Mouse (Mus musculus) forebrain, embryonic 11.5 days (tissue): ENCODE measurements around the gene Cacna1s. TPM values are rescaled to one million over a fixed set of nuclear protein-coding genes. Genes with fewer than 3 reads are reported as not detected.

Experiments
- ATAC-seq: fragments of 200-750 bp; cut with Nextera tagmentation; replicated peaks from 2 replicates; pipeline ENCODE4 v1.8.0; 2017; ENCODE audit warnings: moderate TSS enrichment; ENCODE audit not compliant: low FRiP score
- DNase-seq: peaks from one replicate; pipeline ENCODE4 v3.0.0-alpha.2; 2017; ENCODE audit warnings: low spot score
- H3K27ac ChIP-seq: fragments of 300-500 bp; sonication (generic); 2 replicates; pipeline ENCODE4 v1.5.1; 2014; ENCODE audit warnings: low read depth, low read length
- H3K27me3 ChIP-seq: fragments of 300-500 bp; sonication (generic); 2 replicates; pipeline ENCODE4 v1.6.1; 2014; ENCODE audit warnings: mild to moderate bottlenecking, low read length, mixed read lengths; ENCODE audit not compliant: control insufficient read depth, insufficient read depth
- H3K36me3 ChIP-seq: fragments of 300-500 bp; sonication (generic); 2 replicates; pipeline ENCODE4 v1.6.1; 2014; ENCODE audit warnings: mild to moderate bottlenecking, low read length, moderate library complexity, mixed read lengths; ENCODE audit not compliant: control insufficient read depth, insufficient read depth
- H3K4me1 ChIP-seq: fragments of 300-500 bp; sonication (generic); replicated peaks from 2 replicates; pipeline ENCODE4 v1.6.1; 2014; ENCODE audit warnings: low read length, mixed read lengths; ENCODE audit not compliant: control insufficient read depth, insufficient read depth
- H3K4me2 ChIP-seq: fragments of 300-500 bp; sonication (generic); 2 replicates; pipeline ENCODE4 v1.6.1; 2014; ENCODE audit warnings: low read depth, mild to moderate bottlenecking, low read length, moderate library complexity, mixed read lengths; ENCODE audit not compliant: severe bottlenecking
- H3K4me3 ChIP-seq: fragments of 300-500 bp; sonication (generic); 2 replicates; pipeline ENCODE4 v1.5.1; 2014; ENCODE audit warnings: low read depth, low read length
- H3K9ac ChIP-seq: fragments of 300-500 bp; sonication (generic); 2 replicates; pipeline ENCODE4 v1.6.1; 2014; ENCODE audit warnings: low read length
- H3K9me3 ChIP-seq: fragments of 300-500 bp; sonication (generic); 2 replicates; pipeline ENCODE4 v1.6.1; 2016; ENCODE audit warnings: low read length, mixed read lengths; ENCODE audit not compliant: control insufficient read depth
- WGBS: fragments of 180-500 bp; shearing (Covaris S2); extraction: QIAGEN DNeasy Blood & Tissue Kit; methylation state at CpG from one replicate; pipeline ENCODE4 v1.1.7; 2014; 5-methylcytosine and 5-hydroxymethylcytosine counted together
- polyA plus RNA-seq: library from polyadenylated mRNA; unstranded; fragments of >200 nt; fragmentation: Nextera tagmentation; extraction: Ambion mirVana; gene quantifications from 2 replicates; pipeline ENCODE4 v1.2.1, GENCODE M21; 2014

Gene Cacna1s
- polyA plus RNA-seq, 1 experiment from 2014 or later, result 0.20 TPM

- 30% methylated on average over 13 of the region's 13 CpGs for WGBS
- Histone ChIP-seq H3K9ac (peak overlapping the region; percentile 39), H3K27ac (no peak overlapping the region), H3K9me3 (no peaks in the 10 kb centered on the region), H3K4me3 (peak overlapping the region; percentile 75), H3K4me2 (peak overlapping the region; percentile 88; the same call in 1 of the 2 replicates), H3K27me3 (peaks cover 2% of the 10 kb centered on the region), H3K4me1 (peaks cover 27% of the 10 kb centered on the region), H3K36me3 (no peaks in the 10 kb centered on the region)
- DNase-seq, result no peak
- no peak for ATAC-seq
These were observed 81.2 kb downstream of the Cacna1s start for GRCm38 (mm10) chr1:136133570-136134240.

GRCm38 (mm10) chr1:136134547-136134946 is 82.0 kb downstream of the Cacna1s start:
- peaks cover 2% of the 10 kb centered on the region for H3K27me3 ChIP-seq
- ATAC-seq (no peak), DNase-seq (no peak)
- no peaks in the 10 kb centered on the region for H3K9me3 ChIP-seq
- no peak overlapping the region for H3K9ac ChIP-seq
- no peak overlapping the region for H3K4me3 ChIP-seq
- H3K27ac ChIP-seq, result no peak overlapping the region
- H3K4me2 ChIP-seq, result no peak overlapping the region
- H3K36me3 ChIP-seq, result no peaks in the 10 kb centered on the region
- 85% methylated on average over 2 of the region's 2 CpGs for WGBS
- H3K4me1 ChIP-seq, result peaks cover 31% of the 10 kb centered on the region

GRCm38 (mm10) chr1:136135046-136135445 is 82.5 kb downstream of the Cacna1s start:
- Histone ChIP-seq H3K27ac (no peak overlapping the region), H3K9me3 (no peaks in the 10 kb centered on the region)
- WGBS, result 38% methylated on average over 1 of the region's 1 CpGs

GRCm38 (mm10) chr1:136135777-136136444 is 83.4 kb downstream of the Cacna1s start:
- no peak for ATAC-seq
- no peak overlapping the region for H3K27ac ChIP-seq
- H3K9ac ChIP-seq, result no peak overlapping the region
- no peaks in the 10 kb centered on the region for H3K27me3 ChIP-seq
- WGBS, result 65% methylated on average over 6 of the region's 6 CpGs
- no peak overlapping the region for H3K4me2 ChIP-seq
- H3K9me3 ChIP-seq, result no peaks in the 10 kb centered on the region
- no peak for DNase-seq
- H3K4me1 ChIP-seq, result peaks cover 34% of the 10 kb centered on the region
- H3K36me3 ChIP-seq, result no peaks in the 10 kb centered on the region
- H3K4me3 ChIP-seq, result no peak overlapping the region

More at GRCm38 (mm10) chr1:136135046-136135445, 82.5 kb downstream of the Cacna1s start:
- Histone ChIP-seq H3K36me3 (no peaks in the 10 kb centered on the region), H3K4me1 (peaks cover 34% of the 10 kb centered on the region), H3K4me2 (no peak overlapping the region), H3K27me3 (peaks cover 2% of the 10 kb centered on the region), H3K9ac (no peak overlapping the region), H3K4me3 (no peak overlapping the region)
- ATAC-seq (no peak), DNase-seq (no peak)

GRCm38 (mm10) chr1:136136547-136136946 is 84.0 kb downstream of the Cacna1s start:
- Histone ChIP-seq H3K9me3 (no peaks in the 10 kb centered on the region), H3K9ac (no peak overlapping the region), H3K4me3 (no peak overlapping the region), H3K27me3 (no peaks in the 10 kb centered on the region), H3K4me2 (no peak overlapping the region), H3K36me3 (no peaks in the 10 kb centered on the region), H3K27ac (no peak overlapping the region), H3K4me1 (peaks cover 34% of the 10 kb centered on the region)
- WGBS, result 55% methylated on average over 4 of the region's 4 CpGs
- ATAC-seq (no peak), DNase-seq (no peak)

- Histone ChIP-seq H3K27ac (0 out of 2 replicates have a peak overlapping the region, but pooled peaks have one; percentile 25), H3K36me3 (no peaks in the 10 kb centered on the region), H3K4me3 (no peak overlapping the region), H3K4me1 (peaks cover 34% of the 10 kb centered on the region), H3K9ac (peak overlapping the region; percentile 29), H3K9me3 (no peaks in the 10 kb centered on the region), H3K27me3 (no peaks in the 10 kb centered on the region), H3K4me2 (no peak overlapping the region)
- ATAC-seq, result no peak
- no peak for DNase-seq
- WGBS, result 22% methylated on average over 7 of the region's 7 CpGs
These were observed 84.6 kb downstream of the Cacna1s start for GRCm38 (mm10) chr1:136137071-136137531.

GRCm38 (mm10) chr1:136137575-136137974 is 85.0 kb downstream of the Cacna1s start:
- Histone ChIP-seq H3K9me3 (no peaks in the 10 kb centered on the region), H3K27ac (0 out of 2 replicates have a peak overlapping the region, but pooled peaks have one; percentile 25), H3K4me2 (no peak overlapping the region), H3K4me1 (peaks cover 32% of the 10 kb centered on the region), H3K9ac (peak overlapping the region; percentile 29), H3K27me3 (no peaks in the 10 kb centered on the region), H3K36me3 (no peaks in the 10 kb centered on the region), H3K4me3 (no peak overlapping the region)
- ATAC-seq (no peak; the same call in 1 of the 2 replicates), DNase-seq (peak; percentile 75)
- 12% methylated on average over 4 of the region's 4 CpGs for WGBS

- no peak overlapping the region for H3K27ac ChIP-seq
- H3K36me3 ChIP-seq, result no peaks in the 10 kb centered on the region
- H3K4me2 ChIP-seq, result no peak overlapping the region
- DNase-seq, result no peak
- H3K9ac ChIP-seq, result no peak overlapping the region
- peaks cover 31% of the 10 kb centered on the region; the same call in 1 of the 2 replicates for H3K4me1 ChIP-seq
- no peaks in the 10 kb centered on the region for H3K9me3 ChIP-seq
- H3K27me3 ChIP-seq, result no peaks in the 10 kb centered on the region
- 45% methylated on average over 10 of the region's 10 CpGs for WGBS
- no peak for ATAC-seq
- no peak overlapping the region for H3K4me3 ChIP-seq
These were observed 85.8 kb downstream of the Cacna1s start for GRCm38 (mm10) chr1:136138191-136138830.
